Mouse (Mus musculus) cerebellum, adult 2 months (tissue): ENCODE measurements at regions not wholly inside any gene's neighbourhood (a gene's known extent, or its start where the extent isn't known, plus 50 kb on each side); places are given as distances from the start of the nearest gene placed in this dataset.

ENCODE experiments used
- CTCF ChIP-seq: fragments of 200-500 bp; IDR thresholded peaks from 2 replicates; pipeline ENCODE4 v1.5.1; 2011; ENCODE audit warnings: low read depth, mild to moderate bottlenecking, control low read depth, low read length, moderate library complexity, borderline replicate concordance; ENCODE audit not compliant: insufficient read depth
- POLR2A ChIP-seq: fragments of 200-500 bp; IDR thresholded peaks from 2 replicates; pipeline ENCODE4 v1.6.1; 2011; ENCODE audit warnings: low read length, control low read depth, borderline replicate concordance; ENCODE audit not compliant: insufficient read depth

- TF ChIP-seq POLR2A (no peak), CTCF (no peak)
Measured at GRCm38 (mm10) chr12:104562961-104563360, 89.8 kb upstream of the Gsc start.
